Mouse (Mus musculus) heart, embryonic 13.5 days (tissue): Measurements from ENCODE around the gene Uggt1. TPM values are rescaled to one million over a fixed set of nuclear protein-coding genes. Genes with fewer than 3 reads are reported as not detected.

ENCODE experiments used
- ATAC-seq: fragments of 200-750 bp; cut with Nextera tagmentation; 2 replicates; pipeline ENCODE4 v1.8.0; 2017; ENCODE audit warnings: moderate TSS enrichment; ENCODE audit not compliant: insufficient number of reproducible peaks, low FRiP score, low TSS enrichment; ENCODE audit errors: extremely low read depth
- H3K27ac ChIP-seq: fragments of 300-500 bp; sonication (generic); replicated peaks from 2 replicates; pipeline ENCODE4 v1.5.1; 2015; ENCODE audit warnings: moderate library complexity, mild to moderate bottlenecking, inconsistent platforms
- H3K27me3 ChIP-seq: fragments of 300-500 bp; sonication (generic); replicated peaks from 2 replicates; pipeline ENCODE4 v1.6.1; 2015; ENCODE audit warnings: mild to moderate bottlenecking, inconsistent platforms
- H3K36me3 ChIP-seq: fragments of 300-500 bp; sonication (generic); 2 replicates; pipeline ENCODE4 v1.6.1; 2015; ENCODE audit warnings: mild to moderate bottlenecking, inconsistent platforms
- H3K4me1 ChIP-seq: fragments of 300-500 bp; sonication (generic); 2 replicates; pipeline ENCODE4 v1.6.1; 2015; ENCODE audit warnings: inconsistent platforms
- H3K4me2 ChIP-seq: fragments of 300-500 bp; sonication (generic); 2 replicates; pipeline ENCODE4 v1.6.1; 2015; ENCODE audit warnings: inconsistent platforms, mild to moderate bottlenecking, moderate library complexity
- H3K4me3 ChIP-seq: fragments of 300-500 bp; sonication (generic); 2 replicates; pipeline ENCODE4 v1.5.1; 2015; ENCODE audit warnings: moderate library complexity, mild to moderate bottlenecking, inconsistent platforms
- H3K9ac ChIP-seq: fragments of 300-500 bp; sonication (generic); 2 replicates; pipeline ENCODE4 v1.6.1; 2015; ENCODE audit warnings: inconsistent platforms, mild to moderate bottlenecking, moderate library complexity
- H3K9me3 ChIP-seq: fragments of 300-500 bp; sonication (generic); 2 replicates; pipeline ENCODE4 v1.6.1; 2016; ENCODE audit warnings: inconsistent platforms
- WGBS: fragments of 180-500 bp; shearing (Covaris S2); methylation state at CpG from one replicate; pipeline ENCODE4 v1.1.7; 2015; ENCODE audit warnings: mixed read lengths; 5-methylcytosine and 5-hydroxymethylcytosine counted together
- polyA plus RNA-seq: library from polyadenylated mRNA; unstranded; fragments of >200 nt; fragmentation: Nextera tagmentation; extraction: Ambion mirVana; gene quantifications from 2 replicates; pipeline ENCODE4 v1.2.1, GENCODE M21; 2015

Gene Uggt1
- polyA plus RNA-seq, 1 experiment from 2014 or later: 32.7 TPM

- Histone ChIP-seq H3K4me3 (no peak overlapping the region), H3K27ac (no peak overlapping the region), H3K4me1 (peaks cover 10% of the 10 kb centered on the region), H3K27me3 (no peaks in the 10 kb centered on the region), H3K9ac (no peak overlapping the region), H3K9me3 (no peaks in the 10 kb centered on the region), H3K36me3 (peaks cover 30% of the 10 kb centered on the region), H3K4me2 (no peak overlapping the region)
- ATAC-seq: no peak
- 81% methylated on average over 2 of the region's 2 CpGs for WGBS
Observed at GRCm38 (mm10) chr1:36235855-36236254, 8.7 kb downstream of the Uggt1 start.

- ATAC-seq: no peak
- H3K27me3 ChIP-seq: no peaks in the 10 kb centered on the region
- H3K4me2 ChIP-seq: no peak overlapping the region
- peaks cover 10% of the 10 kb centered on the region for H3K4me1 ChIP-seq
- H3K27ac ChIP-seq: no peak overlapping the region
- no peak overlapping the region for H3K9ac ChIP-seq
- H3K4me3 ChIP-seq: no peak overlapping the region
- WGBS: 67% methylated on average over 9 of the region's 9 CpGs
- H3K9me3 ChIP-seq: no peaks in the 10 kb centered on the region
- peaks cover 35% of the 10 kb centered on the region for H3K36me3 ChIP-seq
Observed at GRCm38 (mm10) chr1:36235057-36235639, 9.4 kb downstream of the Uggt1 start.

GRCm38 (mm10) chr1:36233218-36233617 is 11.3 kb downstream of the Uggt1 start:
- Histone ChIP-seq H3K4me3 (no peak overlapping the region), H3K36me3 (peaks cover 48% of the 10 kb centered on the region), H3K4me1 (peaks cover 10% of the 10 kb centered on the region), H3K27ac (no peak overlapping the region), H3K9me3 (no peaks in the 10 kb centered on the region), H3K4me2 (no peak overlapping the region), H3K9ac (no peak overlapping the region), H3K27me3 (no peaks in the 10 kb centered on the region)
- 88% methylated on average over 6 of the region's 6 CpGs for WGBS
- ATAC-seq: no peak

- Histone ChIP-seq H3K4me3 (no peak overlapping the region), H3K9ac (no peak overlapping the region), H3K27me3 (no peaks in the 10 kb centered on the region), H3K36me3 (peaks cover 65% of the 10 kb centered on the region), H3K4me1 (peaks cover 8% of the 10 kb centered on the region), H3K4me2 (no peak overlapping the region), H3K9me3 (no peaks in the 10 kb centered on the region), H3K27ac (no peak overlapping the region)
- whole genome bisulfite sequencing: 86% methylated on average over 7 of the region's 7 CpGs
- no peak for ATAC-seq
Observed at GRCm38 (mm10) chr1:36230919-36231705, 13.4 kb downstream of the Uggt1 start.

GRCm38 (mm10) chr1:36228461-36228860 is 16.1 kb downstream of the Uggt1 start:
- Histone ChIP-seq H3K36me3 (peaks cover 65% of the 10 kb centered on the region), H3K9ac (no peak overlapping the region), H3K27me3 (no peaks in the 10 kb centered on the region), H3K27ac (no peak overlapping the region), H3K9me3 (no peaks in the 10 kb centered on the region), H3K4me3 (no peak overlapping the region), H3K4me1 (no peaks in the 10 kb centered on the region), H3K4me2 (no peak overlapping the region)
- 75% methylated on average over 9 of the region's 9 CpGs for WGBS
- no peak for ATAC-seq

GRCm38 (mm10) chr1:36224648-36225047 is 19.9 kb downstream of the Uggt1 start:
- Histone ChIP-seq H3K4me3 (no peak overlapping the region), H3K27me3 (no peaks in the 10 kb centered on the region), H3K4me1 (no peaks in the 10 kb centered on the region), H3K27ac (no peak overlapping the region), H3K9me3 (no peaks in the 10 kb centered on the region), H3K9ac (no peak overlapping the region), H3K36me3 (peaks cover 72% of the 10 kb centered on the region), H3K4me2 (no peak overlapping the region)
- ATAC-seq: no peak
- 81% methylated on average over 3 of the region's 3 CpGs for WGBS

GRCm38 (mm10) chr1:36214324-36214723 is 30.2 kb downstream of the Uggt1 start:
- no peak for ATAC-seq
- Histone ChIP-seq H3K9ac (no peak overlapping the region), H3K9me3 (no peaks in the 10 kb centered on the region), H3K36me3 (peaks cover 71% of the 10 kb centered on the region), H3K27me3 (no peaks in the 10 kb centered on the region), H3K27ac (no peak overlapping the region), H3K4me3 (no peak overlapping the region), H3K4me2 (no peak overlapping the region), H3K4me1 (no peaks in the 10 kb centered on the region)
- WGBS: 75% methylated on average over 4 of the region's 4 CpGs

- Histone ChIP-seq H3K4me3 (no peak overlapping the region), H3K4me2 (no peak overlapping the region), H3K9me3 (no peaks in the 10 kb centered on the region), H3K36me3 (peaks cover 63% of the 10 kb centered on the region), H3K4me1 (peaks cover 7% of the 10 kb centered on the region; the same call in 1 of the 2 replicates), H3K27me3 (no peaks in the 10 kb centered on the region), H3K27ac (no peak overlapping the region), H3K9ac (no peak overlapping the region)
- 92% methylated on average over 12 of the region's 12 CpGs for WGBS
- ATAC-seq: no peak
Observed at GRCm38 (mm10) chr1:36201739-36202138, 42.8 kb downstream of the Uggt1 start.

- no peak for ATAC-seq
Observed at GRCm38 (mm10) chr1:36194482-36194881, 50.0 kb downstream of the Uggt1 start.

GRCm38 (mm10) chr1:36191966-36192365 is 52.6 kb downstream of the Uggt1 start:
- Histone ChIP-seq H3K27ac (peak overlapping the region; percentile 69), H3K9ac (no peak overlapping the region), H3K4me2 (no peak overlapping the region), H3K4me1 (peaks cover 9% of the 10 kb centered on the region), H3K9me3 (no peaks in the 10 kb centered on the region), H3K27me3 (no peaks in the 10 kb centered on the region), H3K36me3 (peaks cover 96% of the 10 kb centered on the region), H3K4me3 (no peak overlapping the region)
- 31% methylated on average over 11 of the region's 11 CpGs for WGBS
- no peak for ATAC-seq

More at GRCm38 (mm10) chr1:36194482-36194881, 50.0 kb downstream of the Uggt1 start:
- no peak overlapping the region for H3K4me2 ChIP-seq
- no peak overlapping the region for H3K4me3 ChIP-seq
- 97% methylated on average over 3 of the region's 3 CpGs for WGBS
- H3K36me3 ChIP-seq: peaks cover 95% of the 10 kb centered on the region
- H3K27me3 ChIP-seq: no peaks in the 10 kb centered on the region
- H3K9me3 ChIP-seq: no peaks in the 10 kb centered on the region
- H3K9ac ChIP-seq: no peak overlapping the region
- H3K4me1 ChIP-seq: peaks cover 9% of the 10 kb centered on the region
- H3K27ac ChIP-seq: no peak overlapping the region

- no peak overlapping the region for H3K9ac ChIP-seq
- peaks cover 93% of the 10 kb centered on the region for H3K36me3 ChIP-seq
- no peak overlapping the region for H3K4me3 ChIP-seq
- ATAC-seq: no peak
- no peaks in the 10 kb centered on the region for H3K9me3 ChIP-seq
- H3K27me3 ChIP-seq: no peaks in the 10 kb centered on the region
- no peaks in the 10 kb centered on the region for H3K4me1 ChIP-seq
- H3K27ac ChIP-seq: no peak overlapping the region
- H3K4me2 ChIP-seq: no peak overlapping the region
- WGBS: 57% methylated on average over 5 of the region's 5 CpGs
Observed at GRCm38 (mm10) chr1:36180038-36180437, 64.5 kb downstream of the Uggt1 start.

- H3K9ac ChIP-seq: no peak overlapping the region
- no peak overlapping the region for H3K27ac ChIP-seq
- H3K27me3 ChIP-seq: no peaks in the 10 kb centered on the region
- no peaks in the 10 kb centered on the region for H3K4me1 ChIP-seq
- H3K36me3 ChIP-seq: peaks cover 92% of the 10 kb centered on the region
- H3K4me3 ChIP-seq: no peak overlapping the region
- ATAC-seq: no peak
- 78% methylated on average over 8 of the region's 8 CpGs for WGBS
- no peak overlapping the region for H3K4me2 ChIP-seq
- H3K9me3 ChIP-seq: no peaks in the 10 kb centered on the region
Observed at GRCm38 (mm10) chr1:36173461-36173860, 71.1 kb downstream of the Uggt1 start.
